Mouse (Mus musculus) Patski (cell line): ENCODE measurements around the gene H2-Eb2. TPM values are rescaled to one million over a fixed set of nuclear protein-coding genes. Genes with fewer than 3 reads are reported as not detected.
A peak's percentile ranks its signal among the peaks of the same experiment; 100 is the strongest.

ENCODE experiments used
- ATAC-seq: fragments of 100-300 bp; one replicate; pipeline ENCODE4 v1.8.0; 2021
- CTCF ChIA-PET: fragments of 350-600 bp; sonication (Branson Sonifier 250); formaldehyde crosslinking; loops from one replicate; lab custom pipeline; 2022; ENCODE audit warnings: inconsistent platforms; lab: Charles Lee
- POLR2A ChIA-PET: fragments of 350-600 bp; sonication (Branson Sonifier 250); formaldehyde crosslinking; loops from one replicate; lab custom pipeline; 2022; ENCODE audit warnings: antibody characterized with exemption, inconsistent platforms; lab: Charles Lee
- DNase-seq: peaks from one replicate; pipeline ENCODE4 v3.0.0-alpha.2; 2011; ENCODE audit warnings: low read depth, low spot score
- H3K27me3 ChIP-seq: fragments of 371-371 bp; one replicate; pipeline ENCODE4 v1.5.1; 2021
- CTCF ChIP-seq: fragments of 100-300 bp; IDR thresholded peaks from one replicate; pipeline ENCODE4 v1.5.1; 2021
- in situ Hi-C: fragments of 300-500 bp; cut with MboI; formaldehyde crosslinking; loops from 3 replicates; pipeline ENCODE4 v1.11.1; 2018; ENCODE audit warnings: low pct_unique_long_range_greater_than_20kb, mixed read lengths
- polyA plus RNA-seq: library from polyadenylated mRNA; unstranded; gene quantifications from one replicate; pipeline ENCODE4 v1.2.3, GENCODE M21; 2021

The H2-Eb2 gene
- not detected for polyA plus RNA-seq

DNA sequence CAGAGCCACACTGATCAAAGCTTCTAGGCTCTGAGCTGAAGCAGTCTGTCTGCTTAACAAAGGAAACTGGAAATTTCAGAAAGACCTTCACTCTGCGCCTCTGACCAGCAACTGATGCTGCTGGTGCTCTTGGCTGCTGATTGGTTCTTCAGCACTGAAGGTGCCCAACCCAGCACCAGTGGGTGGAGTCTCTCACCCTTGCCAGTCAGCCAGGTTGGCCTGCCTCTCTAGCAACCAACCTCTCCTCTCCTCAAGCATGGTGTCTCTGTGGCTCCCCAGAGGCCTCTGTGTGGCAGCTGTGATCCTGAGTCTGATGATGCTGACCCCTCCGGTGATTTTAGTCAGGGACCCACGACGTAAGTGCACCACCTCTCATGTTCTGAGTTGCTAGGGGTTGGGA is at the start of gene H2-Eb2:
Gene H2-Eb2 (plus strand): TSS at position 230 of the 400 bp plus-strand sequence.
- H3K27me3 ChIP-seq, result peaks cover 80% of the 10 kb centered on the region
- in situ Hi-C loops, result no loop called here
- TF ChIP-seq CTCF, result no peak
- ChIA-PET CTCF (no interaction called here), POLR2A (no interaction called here)
- DNase-seq (no peak), ATAC-seq (no peak)

DNA sequence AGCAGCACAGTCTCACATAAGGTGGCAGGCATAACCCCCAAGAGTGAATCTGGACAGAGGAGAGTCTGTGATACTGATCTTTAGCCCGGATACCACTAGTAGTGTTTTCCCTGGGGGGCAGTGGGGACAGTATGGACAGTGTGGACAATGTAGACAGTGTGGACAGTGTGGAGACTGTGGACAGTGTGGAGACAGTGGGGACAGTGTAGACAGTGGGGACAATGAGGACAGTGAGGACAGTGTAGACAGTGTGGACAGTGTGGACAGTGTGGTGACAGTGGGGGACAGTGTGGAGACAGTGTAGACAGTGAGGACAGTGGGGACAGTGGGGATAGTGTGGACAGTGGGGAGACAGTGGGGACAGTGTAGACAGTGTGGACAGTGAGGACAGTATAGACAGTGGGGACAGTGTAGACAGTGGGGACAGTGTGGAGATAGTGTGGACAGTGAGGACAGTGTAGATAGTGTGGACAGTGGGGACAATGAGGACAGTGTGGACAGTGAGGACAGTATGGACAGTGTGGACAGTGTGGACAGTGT is 44.9 kb upstream of the H2-Eb2 start:
- no peak for DNase-seq
- peaks cover 38% of the 10 kb centered on the region for H3K27me3 ChIP-seq
- in situ Hi-C loops, result no loop called here
- ChIA-PET CTCF (no interaction called here), POLR2A (no interaction called here)
- ATAC-seq, result no peak
- TF ChIP-seq CTCF, result no peak

DNA sequence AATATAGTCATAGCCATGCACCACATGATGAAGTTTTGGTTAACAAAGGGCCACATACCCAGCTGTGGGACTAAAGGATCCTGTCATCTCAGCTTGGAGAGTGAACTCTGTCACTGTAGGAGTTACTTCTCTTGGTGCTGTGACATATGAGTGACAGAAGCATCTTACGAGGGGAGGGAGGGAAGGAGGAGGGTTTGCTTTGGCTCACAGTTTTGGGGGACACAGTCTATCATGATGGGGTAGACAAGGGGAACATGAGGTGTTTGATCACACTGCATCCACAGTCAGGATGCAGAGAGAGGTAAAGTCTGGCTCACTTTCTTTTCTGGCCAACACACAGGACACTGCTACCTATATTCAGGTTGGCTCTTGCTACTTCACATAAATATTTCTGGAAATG is 43.6 kb upstream of the H2-Eb2 start:
- ChIA-PET CTCF (no interaction called here), POLR2A (no interaction called here)
- H3K27me3 ChIP-seq, result peaks cover 30% of the 10 kb centered on the region
- TF ChIP-seq CTCF, result no peak
- in situ Hi-C loops, result no loop called here
- ATAC-seq (no peak), DNase-seq (no peak)

DNA sequence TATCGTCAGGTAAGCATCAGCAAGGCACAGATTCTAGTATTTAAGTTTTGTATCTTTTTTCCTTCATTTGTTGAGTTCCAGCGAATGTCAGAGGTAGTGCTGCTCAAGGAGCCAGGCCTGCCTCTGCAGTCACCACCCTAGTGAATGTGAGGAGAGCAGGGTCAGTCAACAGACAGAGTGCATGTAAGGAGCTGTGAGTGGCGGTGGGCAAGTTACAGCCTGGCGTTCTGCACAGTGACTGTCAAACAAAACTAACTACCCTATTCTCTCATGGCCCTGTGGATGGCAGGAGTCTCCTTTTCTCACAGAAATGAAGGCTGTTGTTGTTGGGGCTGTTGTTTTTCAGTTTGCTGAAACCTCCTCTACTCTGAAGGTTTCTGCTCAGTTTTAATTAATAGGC is 40.1 kb upstream of the H2-Eb2 start:
- no peak for TF ChIP-seq CTCF
- peaks cover 27% of the 10 kb centered on the region for H3K27me3 ChIP-seq
- ChIA-PET CTCF (no interaction called here), POLR2A (interaction anchor here (0.7 kb wide), 1 partner anchor 1549 kb away, joined by 6 read pairs; no protein-coding TSS in a partner anchor)
- DNase-seq (no peak), ATAC-seq (no peak)
- in situ Hi-C loops, result no loop called here

DNA sequence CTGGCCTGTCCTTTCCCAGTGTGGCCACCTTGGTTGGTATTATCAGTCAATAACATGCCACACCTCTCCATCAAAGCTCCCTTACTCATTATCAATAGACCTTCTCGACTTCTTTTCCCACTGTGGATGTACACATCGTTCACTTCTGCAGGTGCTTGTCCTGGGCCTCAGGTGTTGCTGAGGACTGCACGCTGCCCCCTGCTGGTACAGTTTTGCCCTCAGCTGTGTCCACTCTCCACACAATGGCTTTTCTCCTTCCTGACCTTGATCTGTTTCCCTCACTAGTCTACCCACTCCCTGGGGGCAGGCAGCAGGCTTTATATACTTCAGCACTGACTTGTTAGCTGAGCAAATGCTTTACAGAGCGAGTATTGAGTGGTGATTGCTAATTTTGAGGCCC is 39.6 kb upstream of the H2-Eb2 start:
- DNase-seq (no peak), ATAC-seq (no peak)
- H3K27me3 ChIP-seq, result peaks cover 30% of the 10 kb centered on the region
- TF ChIP-seq CTCF, result peak; percentile 51
- ChIA-PET CTCF (no interaction called here), POLR2A (interaction anchor here (0.7 kb wide), 1 partner anchor 1549 kb away, joined by 6 read pairs; no protein-coding TSS in a partner anchor)
- in situ Hi-C loops, result no loop called here

DNA sequence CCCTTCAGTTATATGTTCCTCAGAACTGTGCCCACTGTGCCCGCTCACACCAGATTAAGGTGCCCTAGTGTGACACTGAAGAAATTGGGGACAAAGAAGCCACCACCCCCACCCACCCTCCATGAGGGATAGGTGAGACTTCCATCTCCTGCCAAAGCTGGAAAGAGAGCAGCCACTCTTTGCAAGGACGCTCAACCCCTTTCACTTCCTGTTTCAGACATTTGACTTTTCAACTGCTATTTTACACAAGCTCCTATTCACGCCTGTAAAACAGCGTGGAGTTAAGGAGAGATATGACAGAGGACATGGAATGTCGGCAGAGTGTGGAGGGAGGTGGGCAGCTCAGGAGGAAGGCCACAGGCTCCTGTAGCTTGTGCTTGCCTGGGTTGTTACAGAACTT is 39.0 kb upstream of the H2-Eb2 start:
- no peak for DNase-seq
- POLR2A ChIA-PET, result no interaction called here
- no peak for ATAC-seq
- H3K27me3 ChIP-seq, result peaks cover 33% of the 10 kb centered on the region
- in situ Hi-C loops, result no loop called here
- TF ChIP-seq CTCF, result no peak
- CTCF ChIA-PET, result interaction anchor here (1.0 kb wide), 1 partner anchor 36 kb away, joined by 3 read pairs; no protein-coding TSS in a partner anchor

DNA sequence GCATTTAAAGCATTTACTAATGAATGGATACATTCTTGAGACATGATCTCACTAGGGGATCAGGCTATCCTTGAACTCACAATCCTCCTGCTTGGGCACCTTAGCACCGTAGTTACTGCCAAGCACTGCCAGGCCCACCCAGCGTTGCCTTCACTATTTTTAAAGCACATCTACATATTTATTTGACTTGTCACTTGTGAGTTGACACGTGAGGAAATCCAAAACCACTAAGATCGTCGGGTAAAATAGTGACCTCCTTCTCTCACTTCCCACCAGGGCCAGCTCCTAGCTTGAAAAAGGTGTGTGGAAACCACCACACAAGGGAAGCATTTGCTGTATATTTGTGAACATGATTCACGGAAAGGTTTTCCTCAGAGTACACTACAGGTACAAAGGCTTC is 38.5 kb upstream of the H2-Eb2 start:
- peaks cover 35% of the 10 kb centered on the region for H3K27me3 ChIP-seq
- POLR2A ChIA-PET, result no interaction called here
- DNase-seq, result no peak
- in situ Hi-C loops, result no loop called here
- CTCF ChIA-PET, result interaction anchor here (1.0 kb wide), 1 partner anchor 37 kb away, joined by 3 read pairs; no protein-coding TSS in a partner anchor
- TF ChIP-seq CTCF, result no peak
- no peak for ATAC-seq

DNA sequence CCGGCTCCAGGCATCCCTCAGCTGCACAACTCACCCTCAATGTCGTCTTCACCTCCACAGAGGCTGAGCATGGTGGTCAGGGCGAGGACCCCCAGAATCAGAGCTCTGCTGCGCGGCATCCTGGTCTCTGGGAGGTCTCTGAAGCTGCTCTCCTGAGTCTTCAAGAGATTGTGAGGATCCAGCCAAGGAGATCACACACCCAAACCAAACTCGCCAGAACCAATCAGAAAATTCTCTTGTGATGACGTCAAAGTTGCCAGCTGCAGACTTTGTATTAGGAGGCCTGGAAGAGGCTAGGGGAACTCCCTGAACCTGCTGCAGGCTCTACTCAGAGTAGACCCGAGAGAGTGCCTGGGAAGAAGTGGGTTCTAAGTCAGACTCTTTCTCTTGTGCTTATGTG is 37.8 kb upstream of the H2-Eb2 start, which contains the start of gene H2-Aa:
Gene H2-Aa (minus strand): TSS at position 176 of the 400 bp plus-strand sequence.
- in situ Hi-C loops, result no loop called here
- peaks cover 35% of the 10 kb centered on the region for H3K27me3 ChIP-seq
- TF ChIP-seq CTCF, result no peak
- POLR2A ChIA-PET, result no interaction called here
- ATAC-seq (peak; percentile 31), DNase-seq (no peak)
- CTCF ChIA-PET, result interaction anchor here (1.4 kb wide), 1 partner anchor 20 kb away, joined by 3 read pairs; no protein-coding TSS in a partner anchor

DNA sequence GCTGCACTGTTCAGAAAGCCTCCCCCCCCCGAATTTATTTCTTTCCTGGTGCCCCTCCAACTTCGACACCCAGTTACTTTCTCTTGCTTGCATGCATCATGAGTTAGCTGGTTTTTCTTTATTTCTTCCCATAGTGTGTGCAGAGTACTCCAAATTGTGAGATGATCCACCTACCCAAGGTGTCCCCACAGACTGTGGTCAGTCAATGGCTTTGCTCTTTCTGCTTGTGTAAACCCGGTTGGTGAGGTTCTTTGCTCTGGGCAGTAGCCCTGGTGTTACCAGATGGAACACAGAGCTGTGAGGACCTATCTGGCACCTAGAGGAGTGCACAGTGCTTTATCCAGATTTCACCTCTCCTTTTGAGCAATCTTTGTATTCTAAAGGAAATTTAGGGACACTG is 37.3 kb upstream of the H2-Eb2 start:
- no peak for ATAC-seq
- CTCF ChIA-PET, result interaction anchor here (1.4 kb wide), 1 partner anchor 20 kb away, joined by 3 read pairs; no protein-coding TSS in a partner anchor
- no peak for DNase-seq
- in situ Hi-C loops, result no loop called here
- POLR2A ChIA-PET, result no interaction called here
- H3K27me3 ChIP-seq, result peaks cover 30% of the 10 kb centered on the region
- TF ChIP-seq CTCF, result no peak

DNA sequence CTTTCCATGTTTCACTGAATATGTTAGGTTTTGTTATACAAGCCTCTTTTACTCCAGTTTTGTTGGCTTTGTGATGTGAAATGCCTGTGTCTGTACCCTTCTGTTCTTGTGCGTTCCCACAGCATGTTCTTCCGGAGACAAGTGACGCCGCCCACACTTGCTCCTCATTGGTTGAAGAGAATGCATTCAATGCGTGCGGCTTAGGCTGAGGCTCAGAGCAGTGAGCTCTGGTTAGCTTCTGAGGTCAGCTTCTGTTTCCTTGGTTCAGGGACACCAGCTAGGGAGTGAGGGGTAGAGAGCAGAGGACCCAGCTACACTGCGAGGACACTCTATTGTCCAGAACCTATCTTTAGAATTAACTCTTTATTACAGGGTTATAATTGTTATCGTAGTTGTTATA is 33.9 kb upstream of the H2-Eb2 start:
- in situ Hi-C loops, result no loop called here
- peaks cover 22% of the 10 kb centered on the region for H3K27me3 ChIP-seq
- POLR2A ChIA-PET, result no interaction called here
- CTCF ChIA-PET, result no interaction called here
- ATAC-seq (no peak), DNase-seq (no peak)
- no peak for TF ChIP-seq CTCF

DNA sequence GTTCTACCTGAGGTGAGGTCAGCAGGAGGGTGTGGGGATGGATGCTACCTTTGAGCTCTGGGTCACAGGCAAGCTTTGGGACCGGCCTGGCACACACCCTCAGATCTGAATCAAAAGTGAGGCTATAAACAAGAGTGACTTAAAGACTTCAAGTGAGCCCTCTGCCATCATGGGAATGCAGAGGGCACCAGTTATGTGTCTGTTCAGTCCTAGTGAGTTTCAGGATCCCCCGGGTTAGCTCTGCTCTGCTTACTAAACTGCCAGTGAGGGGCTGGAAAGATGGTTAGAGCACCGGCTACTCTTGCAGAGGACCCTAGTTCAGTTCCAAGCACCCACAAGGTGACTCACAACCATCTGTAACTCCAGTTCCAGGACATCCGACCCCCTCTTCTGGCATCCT is 32.9 kb upstream of the H2-Eb2 start:
- ATAC-seq (no peak), DNase-seq (no peak)
- no peak for TF ChIP-seq CTCF
- ChIA-PET CTCF (no interaction called here), POLR2A (no interaction called here)
- H3K27me3 ChIP-seq, result peaks cover 22% of the 10 kb centered on the region
- in situ Hi-C loops, result no loop called here
